Mouse (Mus musculus) frontal cortex, adult 2 months (tissue): ENCODE results near the gene Stat3. TPM values are rescaled to one million over a fixed set of nuclear protein-coding genes. Genes with fewer than 3 reads are reported as not detected.

Source experiments
- DNase-seq, 2 experiments: peaks; one replicate each; pipeline ENCODE4 v3.0.0; 2022; ENCODE audit warnings: low spot score in 1 of 2; ENCODE audit errors: extremely low spot score in 1 of 2
- polyA plus RNA-seq: library from polyadenylated mRNA; depleted of rRNA; stranded (reverse); fragments of >200 nt; gene quantifications from 2 replicates; pipeline ENCODE4 v1.2.3, GENCODE M21; 2012

Gene Stat3
- polyA plus RNA-seq, 1 experiment = 49.1 TPM

- no peak for DNase-seq
Measured at GRCm38 (mm10) chr11:100964901-100965542, 25.7 kb upstream of the Stat3 start.

GRCm38 (mm10) chr11:100964180-100964579 is 24.8 kb upstream of the Stat3 start:
- DNase-seq = no peak

- no peak for DNase-seq
Measured at GRCm38 (mm10) chr11:100963647-100964046, 24.3 kb upstream of the Stat3 start.

- no peak for DNase-seq
Measured at GRCm38 (mm10) chr11:100962371-100962911, 23.1 kb upstream of the Stat3 start.

GRCm38 (mm10) chr11:100960540-100960939 is 21.2 kb upstream of the Stat3 start:
- peak in 1 of 2 experiments; percentile 47 for DNase-seq

- DNase-seq = no peak
Measured at GRCm38 (mm10) chr11:100959826-100960225, 20.5 kb upstream of the Stat3 start.

GRCm38 (mm10) chr11:100959464-100959810 is 20.1 kb upstream of the Stat3 start:
- peak in 1 of 2 experiments; percentile 70 for DNase-seq

GRCm38 (mm10) chr11:100958613-100959463 is 19.5 kb upstream of the Stat3 start:
- DNase-seq = no peak

GRCm38 (mm10) chr11:100957915-100958469 is 18.7 kb upstream of the Stat3 start:
- no peak for DNase-seq

- DNase-seq = peak; percentile 65 to 99
Measured at GRCm38 (mm10) chr11:100957244-100957643, 17.9 kb upstream of the Stat3 start.

GRCm38 (mm10) chr11:100949540-100949939 is 10.2 kb upstream of the Stat3 start:
- no peak for DNase-seq

GRCm38 (mm10) chr11:100948317-100948716 is 9.0 kb upstream of the Stat3 start:
- DNase-seq = no peak

GRCm38 (mm10) chr11:100947548-100947947 is 8.2 kb upstream of the Stat3 start:
- no peak for DNase-seq

GRCm38 (mm10) chr11:100946862-100947261 is 7.5 kb upstream of the Stat3 start:
- no peak for DNase-seq

GRCm38 (mm10) chr11:100942388-100942787 is 3.0 kb upstream of the Stat3 start:
- no peak for DNase-seq

- DNase-seq = no peak
Measured at GRCm38 (mm10) chr11:100938711-100939511, 429 bp downstream of the Stat3 start.

- peak in 1 of 2 experiments; percentile 20 for DNase-seq
Measured at GRCm38 (mm10) chr11:100938112-100938511, 1.2 kb downstream of the Stat3 start.

- no peak for DNase-seq
Measured at GRCm38 (mm10) chr11:100937295-100937694, 2.0 kb downstream of the Stat3 start.

- no peak for DNase-seq
Measured at GRCm38 (mm10) chr11:100935373-100936355, 3.7 kb downstream of the Stat3 start.
